Comparison of ENCODE assay signal across 20 mouse cellular contexts in genomic region chr15:99172131-99172530, GRCm38 (mm10). TPM values are rescaled to one million over a fixed set of nuclear protein-coding genes. Genes with fewer than 3 reads are reported as not detected.
"Had no signal": no experiment of that assay in that cellular context is flagged by ENCODE, and none has a peak within 500 bp of the region (broad histone marks: within the 10 kb centered on the region; RNA-seq: fewer than 3 reads in every experiment).

No protein-coding gene starts in this region.

- H3K4me3 ChIP-seq: midbrain, embryonic 10.5 days; midbrain, embryonic 13.5 days; myocyte; neural tube, embryonic 13.5 days; neural tube, embryonic 15.5 days had no signal

- DNase-seq: lung, adult 18-20 months; lung, embryonic 14.5 days; lung, postnatal 10 days; lung, postnatal 4 days; retina, postnatal 1 day; right cerebral cortex, adult 18-20 months; right cerebral cortex, postnatal 25 days; right cerebral cortex, postnatal 4 days; spleen, adult 18-20 months; thymus, adult 18-20 months; thymus, postnatal 14 days; thymus, postnatal 36 days had no signal

- H3K9ac ChIP-seq: lung, embryonic 14.5 days; midbrain, embryonic 13.5 days; neural tube, embryonic 13.5 days; neural tube, embryonic 15.5 days had no signal

- H3K4me2 ChIP-seq: lung, embryonic 14.5 days; midbrain, embryonic 13.5 days; neural tube, embryonic 13.5 days; neural tube, embryonic 15.5 days had no signal

- H3K27me3 ChIP-seq: midbrain, embryonic 13.5 days; neural tube, embryonic 13.5 days; neural tube, embryonic 15.5 days had no signal

- H3K4me1 ChIP-seq: midbrain, embryonic 10.5 days; midbrain, embryonic 13.5 days; neural tube, embryonic 13.5 days; neural tube, embryonic 15.5 days had no signal

- H3K9me3 ChIP-seq: midbrain, embryonic 10.5 days; midbrain, embryonic 13.5 days; neural tube, embryonic 13.5 days; neural tube, embryonic 15.5 days had no signal

- ATAC-seq: midbrain, embryonic 13.5 days; midbrain, embryonic 16.5 days had no signal

- H3K27ac ChIP-seq: midbrain, embryonic 10.5 days; midbrain, embryonic 13.5 days; neural tube, embryonic 13.5 days; neural tube, embryonic 15.5 days had no signal

RNA-seq across cellular contexts. Expression of gene Spats2, which starts 46.4 kb away (rescaled TPM):
- total RNA-seq: megakaryocyte, adult 5-6 weeks had no signal

RNA-seq across cellular contexts. Expression of gene Kcnh3, which starts 52.5 kb away (rescaled TPM):
- total RNA-seq: megakaryocyte, adult 5-6 weeks; megakaryocyte-erythroid progenitor cell, adult 5-6 weeks had no signal
